Mouse (Mus musculus) liver, adult 2 months (tissue): ENCODE measurements around the gene Cdhr2. TPM values are rescaled to one million over a fixed set of nuclear protein-coding genes. Genes with fewer than 3 reads are reported as not detected.

ENCODE experiments used
- DNase-seq: peaks from one replicate; pipeline ENCODE4 v3.0.0-alpha.2; 2011; ENCODE audit warnings: low read depth, low spot score; ENCODE audit errors: extremely low read depth
- H3K27ac ChIP-seq: fragments of 200-500 bp; replicated peaks from 2 replicates; pipeline ENCODE4 v1.5.1; 2012; ENCODE audit warnings: low read depth, mild to moderate bottlenecking, control low read depth, inconsistent platforms, low read length; ENCODE audit not compliant: insufficient read depth
- H3K27me3 ChIP-seq: fragments of 200-500 bp; 2 replicates; pipeline ENCODE4 v1.6.1; 2012; ENCODE audit warnings: mild to moderate bottlenecking, moderate library complexity, low read length, inconsistent platforms; ENCODE audit not compliant: control insufficient read depth, insufficient read depth
- H3K36me3 ChIP-seq: fragments of 200-500 bp; 2 replicates; pipeline ENCODE4 v1.6.1; 2012; ENCODE audit warnings: low read length, inconsistent platforms; ENCODE audit not compliant: control insufficient read depth, insufficient read depth
- H3K4me1 ChIP-seq: fragments of 200-500 bp; 2 replicates; pipeline ENCODE4 v1.6.1; 2011; ENCODE audit warnings: low read length; ENCODE audit not compliant: control insufficient read depth, insufficient read depth
- H3K4me3 ChIP-seq: fragments of 200-500 bp; 2 replicates; pipeline ENCODE4 v1.5.1; 2011; ENCODE audit warnings: low read depth, mild to moderate bottlenecking, control low read depth, low read length, moderate library complexity; ENCODE audit not compliant: insufficient read depth
- H3K79me2 ChIP-seq: fragments of 200-500 bp; 2 replicates; pipeline ENCODE4 v1.6.1; 2012; ENCODE audit warnings: inconsistent platforms, mild to moderate bottlenecking, low read length, moderate library complexity; ENCODE audit not compliant: control insufficient read depth, insufficient read depth
- H3K9ac ChIP-seq: fragments of 200-500 bp; 2 replicates; pipeline ENCODE4 v1.6.1; 2012; ENCODE audit warnings: low read depth, mild to moderate bottlenecking, control low read depth, inconsistent platforms, low read length
- CTCF ChIP-seq: fragments of 200-500 bp; IDR thresholded peaks from 2 replicates; pipeline ENCODE4 v1.5.1; 2011; ENCODE audit warnings: low read depth, low read length, control low read depth
- POLR2A ChIP-seq: fragments of 200-500 bp; IDR thresholded peaks from 2 replicates; pipeline ENCODE4 v1.6.1; 2011; ENCODE audit warnings: low read length, control low read depth; ENCODE audit not compliant: insufficient read depth; ENCODE audit errors: extremely low read depth
- WGBS: fragments of 180-500 bp; shearing (Covaris S2); methylation state at CpG from one replicate; pipeline ENCODE4 v1.1.7; 2018; 5-methylcytosine and 5-hydroxymethylcytosine counted together
- polyA plus RNA-seq: library from polyadenylated mRNA; depleted of rRNA; stranded (reverse); fragments of >200 nt; gene quantifications from 2 replicates; pipeline ENCODE4 v1.2.3, GENCODE M21; 2012
- total RNA-seq: library from RNA; depleted of rRNA; stranded (reverse); fragments of >200 nt; gene quantifications from 2 replicates; pipeline ENCODE4 v1.2.3, GENCODE M21; 2014

Gene Cdhr2
- total and polyA plus RNA-seq, 2 experiments: under 0.01 to 0.18 TPM

DNA sequence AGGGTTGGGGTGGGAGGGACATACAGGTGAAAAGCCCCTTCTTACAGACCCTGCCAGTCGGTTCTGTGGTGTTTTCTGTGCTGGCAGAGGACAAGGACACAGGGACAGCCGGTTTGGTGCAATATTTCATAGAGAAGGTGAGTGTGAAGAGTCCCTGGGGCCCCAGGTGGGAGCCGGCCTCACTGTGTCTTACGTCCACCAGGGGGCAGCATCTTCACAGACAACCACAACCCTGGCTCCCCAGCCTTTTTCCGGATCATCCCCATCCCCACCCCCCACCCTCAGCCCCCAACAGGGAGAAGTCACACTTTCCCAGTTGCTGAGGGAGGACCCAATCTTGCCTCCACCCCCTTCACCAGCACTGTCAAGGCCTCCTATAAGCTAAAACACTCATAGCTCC is 15.7 kb downstream of the Cdhr2 start:
- TF ChIP-seq POLR2A (no peak), CTCF (peak; percentile 85)
- WGBS: 16% methylated on average over 5 of the region's 5 CpGs
- H3K4me1 ChIP-seq: no peaks in the 10 kb centered on the region
- no peaks in the 10 kb centered on the region for H3K79me2 ChIP-seq
- H3K27ac ChIP-seq: no peak overlapping the region
- no peaks in the 10 kb centered on the region for H3K27me3 ChIP-seq
- no peak overlapping the region for H3K9ac ChIP-seq
- no peak overlapping the region for H3K4me3 ChIP-seq
- no peaks in the 10 kb centered on the region for H3K36me3 ChIP-seq
- DNase-seq: peak; percentile 11

DNA sequence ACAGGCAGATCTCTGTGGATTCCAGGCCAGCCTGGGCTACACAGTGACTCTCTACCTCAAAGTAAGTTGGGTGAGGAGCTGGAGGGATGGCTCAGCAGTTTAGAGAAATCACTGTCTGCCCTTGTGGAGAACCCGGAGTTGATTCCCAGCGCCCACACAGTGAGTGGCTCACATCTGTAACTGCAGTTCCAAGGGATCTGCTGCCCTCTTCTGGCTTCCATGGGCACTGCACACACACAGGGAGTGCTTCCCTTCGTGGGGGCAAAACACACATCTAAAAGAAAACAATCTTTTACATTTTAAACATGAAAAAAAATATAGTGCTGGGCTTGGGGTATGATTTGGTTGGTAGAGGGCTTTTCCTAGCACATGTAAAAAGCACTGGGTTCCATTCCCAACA is 21.9 kb downstream of the Cdhr2 start:
- no peaks in the 10 kb centered on the region for H3K27me3 ChIP-seq
- DNase-seq: no peak
- no peaks in the 10 kb centered on the region for H3K36me3 ChIP-seq
- no peak overlapping the region for H3K27ac ChIP-seq
- H3K79me2 ChIP-seq: no peaks in the 10 kb centered on the region
- 92% methylated on average over 3 of the region's 3 CpGs for WGBS
- no peak overlapping the region for H3K4me3 ChIP-seq
- H3K9ac ChIP-seq: no peak overlapping the region
- no peaks in the 10 kb centered on the region for H3K4me1 ChIP-seq
- TF ChIP-seq POLR2A (no peak), CTCF (no peak)

- Histone ChIP-seq H3K9ac (no peak overlapping the region), H3K4me1 (no peaks in the 10 kb centered on the region), H3K27ac (no peak overlapping the region), H3K27me3 (no peaks in the 10 kb centered on the region), H3K36me3 (no peaks in the 10 kb centered on the region), H3K79me2 (no peaks in the 10 kb centered on the region), H3K4me3 (no peak overlapping the region)
- WGBS: 76% methylated on average over 11 of the region's 11 CpGs
- TF ChIP-seq CTCF (no peak), POLR2A (no peak)
- DNase-seq: no peak
Measured at GRCm38 (mm10) chr13:54726131-54726530, 24.9 kb downstream of the Cdhr2 start.

- 44% methylated on average over 3 of the region's 3 CpGs for WGBS
- Histone ChIP-seq H3K27me3 (peaks cover 25% of the 10 kb centered on the region), H3K36me3 (no peaks in the 10 kb centered on the region), H3K9ac (no peak overlapping the region), H3K4me3 (no peak overlapping the region), H3K79me2 (no peaks in the 10 kb centered on the region), H3K27ac (no peak overlapping the region), H3K4me1 (no peaks in the 10 kb centered on the region)
- DNase-seq: no peak
- TF ChIP-seq CTCF: no peak
- TF ChIP-seq POLR2A: no peak
Measured at GRCm38 (mm10) chr13:54736931-54737330, 35.7 kb downstream of the Cdhr2 start.

DNA sequence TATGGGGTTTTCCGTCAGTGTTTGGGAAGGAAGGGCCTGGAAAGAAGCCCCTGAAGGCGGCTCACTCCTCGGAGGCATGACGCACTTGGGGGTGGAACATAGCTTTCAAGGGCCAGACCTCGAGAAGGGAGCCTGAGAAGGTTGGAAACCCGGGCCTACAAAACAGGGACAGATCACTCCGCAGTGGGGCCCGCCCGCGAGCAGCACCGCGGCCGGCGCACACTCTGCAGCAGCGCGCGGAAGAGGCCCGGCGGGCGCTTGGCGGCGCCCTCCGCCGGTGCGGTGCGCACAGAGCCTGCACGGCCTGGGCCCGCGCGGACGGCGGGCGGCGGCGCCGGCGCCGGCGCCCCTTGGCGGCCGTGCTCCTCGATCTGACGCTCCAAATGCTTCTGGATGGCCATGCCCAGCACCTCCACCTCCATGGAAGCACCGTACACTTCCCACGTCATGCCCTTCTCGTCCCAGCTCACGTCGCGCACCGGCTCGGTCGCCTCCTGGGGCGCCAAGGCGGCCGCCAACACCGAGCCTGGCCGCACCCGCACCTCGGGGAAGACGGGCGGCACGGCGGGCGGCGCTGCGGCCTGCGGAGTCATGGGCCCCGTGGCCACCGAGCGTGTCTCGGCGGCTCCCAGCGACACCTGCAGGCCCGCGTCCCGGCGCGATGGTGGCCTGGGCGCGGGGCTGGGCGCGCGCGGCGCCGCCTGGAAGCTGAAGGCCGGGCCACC is 36.4 kb downstream of the Cdhr2 start:
- DNase-seq: no peak
- Histone ChIP-seq H3K27me3 (peaks cover 25% of the 10 kb centered on the region), H3K9ac (no peak overlapping the region), H3K36me3 (no peaks in the 10 kb centered on the region), H3K4me3 (no peak overlapping the region), H3K4me1 (no peaks in the 10 kb centered on the region), H3K79me2 (no peaks in the 10 kb centered on the region), H3K27ac (no peak overlapping the region)
- 4% methylated on average over 87 of the region's 87 CpGs for WGBS
- TF ChIP-seq CTCF: no peak
- TF ChIP-seq POLR2A: no peak

DNA sequence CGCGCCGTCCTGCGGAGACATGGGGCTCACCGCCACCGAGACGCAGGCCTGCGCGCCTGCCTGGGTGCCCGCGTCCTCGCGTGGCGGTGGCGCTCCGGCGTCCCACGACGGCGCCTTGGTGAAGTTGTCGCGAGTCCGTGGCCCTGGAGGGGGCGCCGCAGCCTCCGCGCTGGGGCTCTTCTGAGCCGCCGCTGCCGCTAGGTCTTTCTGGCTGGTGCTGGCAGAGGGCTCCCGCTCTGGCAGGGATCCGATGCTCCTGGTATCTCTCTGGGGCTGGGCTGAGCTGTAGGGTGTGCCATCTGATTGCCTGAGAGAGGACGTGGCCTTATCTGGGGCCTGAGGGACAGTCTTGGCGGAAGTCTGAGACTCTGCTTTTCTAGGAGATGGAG is 36.9 kb downstream of the Cdhr2 start:
- no peak overlapping the region for H3K4me3 ChIP-seq
- WGBS: 4% methylated on average over 34 of the region's 34 CpGs
- no peaks in the 10 kb centered on the region for H3K36me3 ChIP-seq
- TF ChIP-seq POLR2A: no peak
- TF ChIP-seq CTCF: no peak
- H3K79me2 ChIP-seq: no peaks in the 10 kb centered on the region
- peaks cover 25% of the 10 kb centered on the region for H3K27me3 ChIP-seq
- no peak for DNase-seq
- no peak overlapping the region for H3K9ac ChIP-seq
- H3K27ac ChIP-seq: no peak overlapping the region
- H3K4me1 ChIP-seq: no peaks in the 10 kb centered on the region
